Mouse (Mus musculus) effector memory CD4-positive, alpha-beta T cell, adult 5 months (primary cell): ENCODE measurements around the gene Tpx2. TPM values are rescaled to one million over a fixed set of nuclear protein-coding genes. Genes with fewer than 3 reads are reported as not detected.

Experiments
- polyA plus RNA-seq: library from polyadenylated mRNA; unstranded; fragments of 100-300 nt; shearing (Covaris generic); gene quantifications from one replicate; pipeline ENCODE4 v1.2.1, GENCODE M21; 2017

The Tpx2 gene
- 0.49 TPM for polyA plus RNA-seq

DNA sequence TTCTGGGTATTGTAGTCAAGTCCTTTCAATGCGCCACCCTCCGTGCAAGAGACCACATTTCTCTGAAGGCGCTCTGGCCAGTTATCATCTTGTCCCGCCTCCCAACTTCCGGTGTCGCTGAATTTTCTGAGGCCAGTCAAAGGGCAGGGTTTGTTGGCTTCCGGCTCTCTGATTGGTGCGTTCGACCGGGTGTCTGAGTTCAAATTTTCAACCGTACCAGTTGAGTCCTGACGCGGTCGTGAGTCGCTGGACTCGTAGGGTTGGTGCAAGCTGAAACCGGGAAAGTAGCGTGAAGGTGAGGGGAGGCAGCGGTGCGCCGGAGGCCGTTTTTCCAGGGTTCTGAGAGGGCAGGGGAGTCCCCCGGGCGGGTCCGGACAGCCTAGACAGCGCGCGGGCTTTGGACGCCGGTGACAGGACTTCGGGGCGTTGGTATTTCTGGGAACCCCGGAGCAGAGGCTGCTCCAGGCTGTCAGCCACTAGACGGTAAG, at the start of gene Tpx2:
Gene Tpx2, plus strand, starts transcription at position 150 of the 488 bp plus-strand sequence.

DNA sequence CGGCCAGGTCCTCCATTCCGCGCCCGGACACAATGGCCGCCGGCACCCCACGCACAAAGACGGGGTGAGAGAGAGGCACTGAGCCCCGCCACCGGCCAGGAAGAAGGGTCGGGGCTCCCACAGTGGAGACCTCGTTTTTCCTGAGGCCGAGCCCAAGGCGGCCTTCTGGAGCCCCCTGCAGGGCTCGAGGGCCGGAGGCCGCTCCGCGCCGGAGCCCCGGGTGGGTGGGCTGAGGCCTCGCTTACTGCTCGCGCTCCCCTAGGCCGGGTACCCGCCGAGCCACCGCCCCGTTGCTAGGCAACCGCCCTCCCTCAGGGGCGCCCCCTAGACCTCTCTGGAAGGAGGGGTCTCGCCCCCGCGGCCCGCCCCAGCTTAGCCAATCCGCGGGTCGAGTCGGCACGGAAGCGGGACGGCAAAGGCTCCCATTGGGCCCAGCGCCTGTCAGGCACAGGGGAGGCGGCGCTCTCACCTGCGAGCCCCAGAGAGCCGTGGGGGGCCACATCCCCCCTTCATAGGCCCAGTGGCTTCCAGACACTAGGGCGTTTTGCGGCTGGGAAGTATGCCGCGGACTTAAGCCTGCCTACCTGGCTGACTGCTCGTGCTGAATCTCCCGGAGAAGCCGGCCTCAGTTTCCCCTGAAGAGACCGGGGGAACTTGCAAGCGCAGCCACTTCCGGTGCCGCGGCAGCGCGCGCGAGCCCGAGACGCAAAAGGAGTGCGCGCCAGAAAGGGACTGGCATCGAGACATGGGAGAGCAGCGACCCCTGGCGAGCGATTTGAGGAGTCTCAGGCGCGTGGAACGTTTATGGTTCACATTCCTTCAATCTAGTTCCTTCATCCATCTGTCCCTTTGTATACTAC, 16.5 kb upstream of the Tpx2 start, which contains the start of gene Bcl2l1:
Gene Bcl2l1, minus strand, starts transcription at position 710 of the 860 bp plus-strand sequence.

DNA sequence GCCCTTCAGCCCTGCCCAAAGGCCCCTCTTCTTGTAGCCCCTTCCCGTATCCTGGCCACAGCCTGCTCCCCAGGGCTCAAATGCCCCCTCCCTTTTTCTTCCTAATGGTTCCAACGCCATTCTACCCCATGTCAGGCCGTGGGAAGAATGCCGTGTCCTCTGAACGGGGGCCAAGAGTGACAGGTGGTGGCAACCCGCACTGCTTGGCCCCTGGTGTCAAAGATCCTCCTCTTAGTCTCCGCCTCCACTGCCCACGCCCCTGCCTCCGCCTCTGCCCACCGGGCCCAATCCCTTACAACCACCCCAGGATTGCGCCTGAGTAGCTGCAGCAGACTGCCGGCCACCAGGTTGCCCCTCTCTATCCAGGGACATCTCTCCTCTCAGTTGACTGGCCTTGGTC, 63.3 kb downstream of the Tpx2 start, which contains the start of gene Mylk2:
Gene Mylk2, plus strand, starts transcription at position 322 of the 400 bp plus-strand sequence.

DNA sequence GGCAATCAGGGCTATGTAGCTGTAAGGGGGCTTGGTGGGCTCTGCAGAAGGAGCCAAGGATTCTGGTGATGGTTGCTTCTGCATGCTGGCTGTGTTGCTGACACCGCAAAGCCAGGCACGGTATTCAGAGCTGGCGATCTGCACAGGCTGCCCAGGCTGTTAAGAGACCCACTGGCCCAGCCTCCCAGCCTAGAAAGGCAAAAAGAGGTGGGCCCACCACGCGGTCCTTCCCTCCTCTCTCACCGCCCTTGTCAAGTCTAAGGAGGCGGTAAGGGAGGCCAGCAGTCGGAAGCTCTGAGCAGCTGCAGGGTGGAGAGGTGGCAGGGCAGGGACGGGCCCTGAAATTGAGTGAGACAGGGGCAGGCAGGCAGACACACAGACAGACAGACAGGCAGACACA, 85.3 kb downstream of the Tpx2 start, which contains the start of gene Foxs1:
Gene Foxs1, minus strand, starts transcription at position 161 of the 400 bp plus-strand sequence.

Other genes with a start within 250 kb of the Tpx2 start
- gene Defb45, start 248.6 kb upstream of the Tpx2 start, polyA plus RNA-seq: not detected
- not detected for gene Defb36, start 243.6 kb upstream of the Tpx2 start, polyA plus RNA-seq
- gene Defb25, start 224.9 kb upstream of the Tpx2 start, polyA plus RNA-seq: not detected
- gene Rem1, start 221.0 kb upstream of the Tpx2 start, polyA plus RNA-seq: not detected
- gene H13, start 178.5 kb upstream of the Tpx2 start, polyA plus RNA-seq: 169 TPM
- gene Mcts2, start 160.9 kb upstream of the Tpx2 start, polyA plus RNA-seq: 4.3 TPM
- gene Id1, start 111.7 kb upstream of the Tpx2 start, polyA plus RNA-seq: 1.1 TPM
- not detected for gene Cox4i2, start 93.8 kb upstream of the Tpx2 start, polyA plus RNA-seq
- 68.9 TPM for gene Bcl2l1, start 16.2 kb upstream of the Tpx2 start, polyA plus RNA-seq
- gene Mylk2, start 63.4 kb downstream of the Tpx2 start, polyA plus RNA-seq: not detected
- gene Foxs1, start 85.2 kb downstream of the Tpx2 start, polyA plus RNA-seq: not detected
- not detected for gene Dusp15, start 103.7 kb downstream of the Tpx2 start, polyA plus RNA-seq
- not detected for gene Ttll9, start 114.5 kb downstream of the Tpx2 start, polyA plus RNA-seq
- gene Pdrg1, start 167.5 kb downstream of the Tpx2 start, polyA plus RNA-seq: 80.7 TPM
- gene Xkr7, start 183.9 kb downstream of the Tpx2 start, polyA plus RNA-seq: not detected
- not detected for gene Ccm2l, start 218.0 kb downstream of the Tpx2 start, polyA plus RNA-seq